Mouse (Mus musculus): ENCODE data around the gene Gm5460. TPM values are rescaled to one million over a fixed set of nuclear protein-coding genes. Genes with fewer than 3 reads are reported as not detected.

Gene Gm5460
- polyA plus RNA-seq, 1 experiment from 2014 or later = not detected

- Histone ChIP-seq H3K9me3 (no peaks in the 10 kb centered on the region), H3K4me2 (replicated peaks) (no peak overlapping the region), H3K27ac (no peak overlapping the region), H3K27me3 (no peaks in the 10 kb centered on the region), H3K36me3 (no peaks in the 10 kb centered on the region), H3K4me3 (replicated peaks) (no peak overlapping the region), H3K9ac (replicated peaks) (no peak overlapping the region), H3K4me1 (replicated peaks) (no peaks in the 10 kb centered on the region)
- no peak for ATAC-seq
- WGBS = 73% methylated on average over 4 of the region's 4 CpGs
These were observed 61.7 kb downstream of the Gm5460 start for GRCm38 (mm10) chr14:34078293-34078692.

GRCm38 (mm10) chr14:34080321-34080997 lies 63.9 kb downstream of the Gm5460 start:
- Histone ChIP-seq H3K4me2 (replicated peaks) (no peak overlapping the region), H3K27ac (no peak overlapping the region), H3K4me1 (replicated peaks) (no peaks in the 10 kb centered on the region), H3K36me3 (no peaks in the 10 kb centered on the region), H3K4me3 (replicated peaks) (no peak overlapping the region), H3K27me3 (no peaks in the 10 kb centered on the region), H3K9me3 (no peaks in the 10 kb centered on the region), H3K9ac (replicated peaks) (no peak overlapping the region)
- ATAC-seq = peak; percentile 87
- WGBS = 12% methylated on average over 11 of the region's 11 CpGs

GRCm38 (mm10) chr14:34085731-34086130 lies 69.2 kb downstream of the Gm5460 start, which contains the start of gene Anxa8:
Gene Anxa8, plus strand, starts transcription at chr14:34085981.
- WGBS = 72% methylated on average over 4 of the region's 4 CpGs
- H3K4me1 ChIP-seq (replicated peaks) = no peaks in the 10 kb centered on the region

GRCm38 (mm10) chr14:34086806-34087205 lies 70.2 kb downstream of the Gm5460 start:
- Histone ChIP-seq H3K27me3 (no peaks in the 10 kb centered on the region), H3K4me2 (replicated peaks) (no peak overlapping the region), H3K4me1 (replicated peaks) (no peaks in the 10 kb centered on the region), H3K36me3 (no peaks in the 10 kb centered on the region), H3K9ac (replicated peaks) (no peak overlapping the region), H3K4me3 (replicated peaks) (no peak overlapping the region), H3K9me3 (no peaks in the 10 kb centered on the region), H3K27ac (no peak overlapping the region)
- 70% methylated on average over 4 of the region's 4 CpGs for WGBS
- no peak for ATAC-seq

More at GRCm38 (mm10) chr14:34085731-34086130, 69.2 kb downstream of the Gm5460 start, which contains the start of gene Anxa8:
- Histone ChIP-seq H3K4me2 (replicated peaks) (no peak within 1 kb of the TSS), H3K9me3 (no peaks in the 10 kb centered on the region), H3K4me3 (replicated peaks) (no peak within 1 kb of the TSS), H3K27me3 (no peaks in the 10 kb centered on the region), H3K27ac (no peak within 1 kb of the TSS), H3K9ac (replicated peaks) (no peak within 1 kb of the TSS), H3K36me3 (no peaks in the 10 kb centered on the region)
- no peak for ATAC-seq

GRCm38 (mm10) chr14:34087856-34088398 lies 71.4 kb downstream of the Gm5460 start:
- H3K27ac ChIP-seq = no peak overlapping the region
- H3K4me2 ChIP-seq (replicated peaks) = no peak overlapping the region
- no peak for ATAC-seq
- H3K36me3 ChIP-seq = no peaks in the 10 kb centered on the region
- H3K4me3 ChIP-seq (replicated peaks) = no peak overlapping the region
- H3K4me1 ChIP-seq (replicated peaks) = no peaks in the 10 kb centered on the region
- 89% methylated on average over 2 of the region's 2 CpGs for WGBS
- no peaks in the 10 kb centered on the region for H3K9me3 ChIP-seq
- H3K27me3 ChIP-seq = no peaks in the 10 kb centered on the region
- H3K9ac ChIP-seq (replicated peaks) = no peak overlapping the region

- no peaks in the 10 kb centered on the region for H3K27me3 ChIP-seq
- H3K4me1 ChIP-seq (replicated peaks) = no peaks in the 10 kb centered on the region
- no peak overlapping the region for H3K9ac ChIP-seq (replicated peaks)
- 90% methylated on average over 8 of the region's 8 CpGs for WGBS
- H3K4me3 ChIP-seq (replicated peaks) = no peak overlapping the region
- no peaks in the 10 kb centered on the region for H3K9me3 ChIP-seq
- H3K27ac ChIP-seq = no peak overlapping the region
- no peak overlapping the region for H3K4me2 ChIP-seq (replicated peaks)
- no peak for ATAC-seq
- no peaks in the 10 kb centered on the region for H3K36me3 ChIP-seq
These were observed 73.2 kb downstream of the Gm5460 start for GRCm38 (mm10) chr14:34089796-34090195.

GRCm38 (mm10) chr14:34091475-34091874 lies 74.9 kb downstream of the Gm5460 start:
- H3K9me3 ChIP-seq = no peaks in the 10 kb centered on the region
- H3K9ac ChIP-seq (replicated peaks) = no peak overlapping the region
- H3K27me3 ChIP-seq = no peaks in the 10 kb centered on the region
- no peaks in the 10 kb centered on the region for H3K36me3 ChIP-seq
- H3K4me1 ChIP-seq (replicated peaks) = no peaks in the 10 kb centered on the region
- 92% methylated on average over 5 of the region's 5 CpGs for WGBS
- ATAC-seq = no peak
- no peak overlapping the region for H3K27ac ChIP-seq
- H3K4me3 ChIP-seq (replicated peaks) = no peak overlapping the region
- H3K4me2 ChIP-seq (replicated peaks) = no peak overlapping the region

GRCm38 (mm10) chr14:34092856-34093255 lies 76.3 kb downstream of the Gm5460 start:
- Histone ChIP-seq H3K36me3 (no peaks in the 10 kb centered on the region), H3K4me2 (replicated peaks) (no peak overlapping the region), H3K9me3 (no peaks in the 10 kb centered on the region), H3K4me3 (replicated peaks) (no peak overlapping the region), H3K27me3 (no peaks in the 10 kb centered on the region), H3K27ac (no peak overlapping the region), H3K4me1 (replicated peaks) (no peaks in the 10 kb centered on the region), H3K9ac (replicated peaks) (no peak overlapping the region)
- ATAC-seq = no peak
- WGBS = 96% methylated on average over 1 of the region's 1 CpGs

- H3K9ac ChIP-seq (replicated peaks) = no peak overlapping the region
- H3K27me3 ChIP-seq = no peaks in the 10 kb centered on the region
- no peak for ATAC-seq
- no peaks in the 10 kb centered on the region for H3K36me3 ChIP-seq
- 81% methylated on average over 5 of the region's 5 CpGs for WGBS
- H3K4me2 ChIP-seq (replicated peaks) = no peak overlapping the region
- H3K4me3 ChIP-seq (replicated peaks) = no peak overlapping the region
- H3K9me3 ChIP-seq = no peaks in the 10 kb centered on the region
- no peaks in the 10 kb centered on the region for H3K4me1 ChIP-seq (replicated peaks)
- no peak overlapping the region for H3K27ac ChIP-seq
These were observed 79.6 kb downstream of the Gm5460 start for GRCm38 (mm10) chr14:34096161-34096560.

Other genes with a start within 250 kb of the Gm5460 start
- gene Gdf10, start 93.2 kb upstream of the Gm5460 start, polyA plus RNA-seq (2015; fragmentation: Nextera tagmentation; extraction: Ambion mirVana) = 1.1 and 1.8 TPM in 2 replicates
- not detected in 2 replicates for gene Gdf2, start 75.7 kb upstream of the Gm5460 start, polyA plus RNA-seq (2015; fragmentation: Nextera tagmentation; extraction: Ambion mirVana)
- not detected in 2 replicates for gene Rbp3, start 62.8 kb upstream of the Gm5460 start, polyA plus RNA-seq (2015; fragmentation: Nextera tagmentation; extraction: Ambion mirVana)
- 0.46 and 0.54 TPM in 2 replicates for gene Zfp488, start 38.0 kb upstream of the Gm5460 start, polyA plus RNA-seq (2015; fragmentation: Nextera tagmentation; extraction: Ambion mirVana)
- not detected in 2 replicates for gene Gm30083, start 1.6 kb upstream of the Gm5460 start, polyA plus RNA-seq (2015; fragmentation: Nextera tagmentation; extraction: Ambion mirVana)
- not detected in 2 replicates for gene Antxrl, start 35.9 kb downstream of the Gm5460 start, polyA plus RNA-seq (2015; fragmentation: Nextera tagmentation; extraction: Ambion mirVana)
- not detected in 2 replicates for gene Anxa8, start 69.2 kb downstream of the Gm5460 start, polyA plus RNA-seq (2015; fragmentation: Nextera tagmentation; extraction: Ambion mirVana)
- gene A630023A22Rik, start 86.0 kb downstream of the Gm5460 start, polyA plus RNA-seq (2015; fragmentation: Nextera tagmentation; extraction: Ambion mirVana) = not detected in 2 replicates
- gene Npy4r, start 135.7 kb downstream of the Gm5460 start, polyA plus RNA-seq (2015; fragmentation: Nextera tagmentation; extraction: Ambion mirVana) = 0.11 and 0.14 TPM in 2 replicates
- gene Gprin2, start 184.9 kb downstream of the Gm5460 start, polyA plus RNA-seq (2015; fragmentation: Nextera tagmentation; extraction: Ambion mirVana) = 5.3 and 5.4 TPM in 2 replicates
- 0.49 and 0.63 TPM in 2 replicates for gene Syt15, start 202.8 kb downstream of the Gm5460 start, polyA plus RNA-seq (2015; fragmentation: Nextera tagmentation; extraction: Ambion mirVana)